Mouse (Mus musculus) liver, postnatal 0 days (tissue): ENCODE data around the gene Ros1.

Source experiments
- CTCF ChIP-seq: sonication (generic); IDR thresholded peaks from 2 replicates; pipeline ENCODE4 v1.5.1; 2016; ENCODE audit warnings: antibody characterized with exemption, low read depth
- EP300 ChIP-seq: IDR thresholded peaks from 2 replicates; pipeline ENCODE4 v1.6.1; 2016; ENCODE audit warnings: antibody characterized with exemption, low read depth, mild to moderate bottlenecking

DNA sequence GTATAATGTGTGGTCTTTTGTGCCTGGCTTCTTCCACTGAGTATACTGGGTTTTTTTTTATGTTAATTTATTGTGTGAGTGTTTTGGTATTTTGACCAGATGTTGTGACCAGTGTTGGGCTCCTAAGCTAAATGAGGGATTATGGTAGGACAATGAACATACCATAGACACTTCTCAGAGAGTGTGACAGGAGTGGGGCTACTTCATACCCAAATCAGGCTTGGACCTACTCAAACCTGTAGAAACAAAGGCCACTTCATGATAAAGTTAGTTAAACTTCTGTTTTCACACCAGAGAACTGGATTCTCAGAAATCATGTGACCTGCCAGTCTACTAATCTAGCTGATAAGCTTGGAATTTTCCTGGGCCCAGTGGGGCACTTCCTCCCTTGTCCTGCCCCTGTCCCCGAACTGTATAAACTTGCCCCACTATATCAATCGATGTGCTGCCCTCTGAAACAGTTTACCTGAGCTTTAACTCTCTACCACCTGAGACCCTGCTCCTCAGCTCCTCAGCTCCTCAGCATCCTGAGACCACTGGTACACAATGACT is 20.3 kb upstream of the Ros1 start:
- TF ChIP-seq EP300: no peak
- TF ChIP-seq CTCF: no peak
